In the genomic region with DNA sequence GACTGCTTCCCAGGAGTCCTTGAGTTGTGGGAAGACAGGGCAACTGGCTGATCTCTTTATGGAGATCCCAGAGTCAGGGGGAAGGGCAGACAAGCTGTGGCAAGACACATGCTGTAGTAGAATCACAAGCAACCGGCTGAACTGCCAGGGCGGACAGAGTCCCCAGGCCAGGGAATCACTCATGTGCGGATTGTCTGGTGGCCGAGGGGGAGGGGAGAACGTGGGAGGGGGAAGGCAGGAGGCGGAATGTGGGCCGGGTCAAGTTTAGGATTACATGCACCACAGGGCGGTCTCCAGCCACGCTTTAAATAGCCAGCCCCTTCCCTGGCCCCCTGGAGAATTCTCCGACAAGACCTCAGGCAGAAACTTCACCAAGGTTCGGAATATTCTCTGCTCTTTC, we compare ENCODE assay signal across 10 mouse cellular contexts. TPM values are rescaled to one million over a fixed set of nuclear protein-coding genes. Genes with fewer than 3 reads are reported as not detected.
DNase-seq lines count a peak whose midpoint lies in the region; ATAC-seq lines count a peak whose summit lies in the region.
"Had no signal": no experiment of that assay in that cellular context is flagged by ENCODE, and none has a peak within 500 bp of the region (broad histone marks: within the 10 kb centered on the region; RNA-seq: fewer than 3 reads in every experiment).

A gene (plus strand): TSS at position 274 of the 400 bp plus-strand sequence.

- no peaks in the 10 kb centered on the region for H3K36me3 ChIP-seq in embryonic facial prominence, embryonic 13.5 days
- H3K36me3 ChIP-seq in hindbrain, embryonic 13.5 days: no peaks in the 10 kb centered on the region
- H3K36me3 ChIP-seq in limb, embryonic 12.5 days: no peaks in the 10 kb centered on the region
- H3K36me3 ChIP-seq in neural tube, embryonic 15.5 days: no peaks in the 10 kb centered on the region

- H3K9me3 ChIP-seq in embryonic facial prominence, embryonic 13.5 days: no peaks in the 10 kb centered on the region
- H3K9me3 ChIP-seq in hindbrain, embryonic 13.5 days: no peaks in the 10 kb centered on the region
- no peaks in the 10 kb centered on the region for H3K9me3 ChIP-seq in limb, embryonic 12.5 days
- no peaks in the 10 kb centered on the region for H3K9me3 ChIP-seq in neural tube, embryonic 15.5 days (replicated peaks)
- H3K9me3 ChIP-seq: megakaryocyte, embryonic 14.5 days had no signal

- DNase-seq in left cerebral cortex, adult 18-20 months (ENCODE audit: low spot score in 2 of 2): no peak
- DNase-seq in left cerebral cortex, adult 9 months (ENCODE audit: low spot score in 2 of 2): no peak
- DNase-seq in cerebellum, adult 9-11 months: no peak
- no peak for DNase-seq in thymus, postnatal 4 days

- ATAC-seq in embryonic facial prominence, embryonic 13.5 days (ENCODE audit: insufficient number of reproducible peaks, insufficient read depth, low FRiP score, low TSS enrichment, low read depth): no peak
- no peak for ATAC-seq in hindbrain, embryonic 13.5 days (ENCODE audit: low FRiP score)
- peak; percentile 72; the same call in 1 of the 2 replicates for ATAC-seq in limb, embryonic 12.5 days (ENCODE audit: insufficient number of reproducible peaks, insufficient read depth, low FRiP score, low TSS enrichment, low read depth)
- no peak for ATAC-seq in neural tube, embryonic 15.5 days (ENCODE audit: low FRiP score)
- ATAC-seq: Patski had no signal

- under 1% methylated on average over 11 of the region's 11 CpGs for WGBS in embryonic facial prominence, embryonic 13.5 days
- 3% methylated on average over 11 of the region's 11 CpGs for WGBS in hindbrain, embryonic 13.5 days
- WGBS in limb, embryonic 12.5 days: 4% methylated on average over 11 of the region's 11 CpGs
- 5% methylated on average over 11 of the region's 11 CpGs for WGBS in neural tube, embryonic 15.5 days

- H3K27me3 ChIP-seq in embryonic facial prominence, embryonic 13.5 days: no peaks in the 10 kb centered on the region; the same call in 1 of the 2 replicates
- peaks cover 7% of the 10 kb centered on the region; the same call in 1 of the 2 replicates for H3K27me3 ChIP-seq in hindbrain, embryonic 13.5 days
- H3K27me3 ChIP-seq in limb, embryonic 12.5 days: peaks cover 3% of the 10 kb centered on the region; the same call in 1 of the 2 replicates
- no peaks in the 10 kb centered on the region for H3K27me3 ChIP-seq in neural tube, embryonic 15.5 days (replicated peaks)

- peaks cover 11% of the 10 kb centered on the region for H3K4me1 ChIP-seq in embryonic facial prominence, embryonic 13.5 days
- peaks cover 4% of the 10 kb centered on the region; the same call in 1 of the 2 replicates for H3K4me1 ChIP-seq in hindbrain, embryonic 13.5 days (replicated peaks)
- peaks cover 12% of the 10 kb centered on the region for H3K4me1 ChIP-seq in limb, embryonic 12.5 days (replicated peaks)
- H3K4me1 ChIP-seq in neural tube, embryonic 15.5 days: no peaks in the 10 kb centered on the region

- H3K9ac ChIP-seq in embryonic facial prominence, embryonic 13.5 days: no peak within 1 kb of the TSS
- H3K9ac ChIP-seq in hindbrain, embryonic 13.5 days: no peak within 1 kb of the TSS
- H3K9ac ChIP-seq in limb, embryonic 12.5 days (replicated peaks): no peak within 1 kb of the TSS
- no peak within 1 kb of the TSS for H3K9ac ChIP-seq in neural tube, embryonic 15.5 days (replicated peaks)

- no peak within 1 kb of the TSS for H3K27ac ChIP-seq in embryonic facial prominence, embryonic 13.5 days
- no peak within 1 kb of the TSS for H3K27ac ChIP-seq in hindbrain, embryonic 13.5 days
- no peak within 1 kb of the TSS for H3K27ac ChIP-seq in limb, embryonic 12.5 days
- H3K27ac ChIP-seq in neural tube, embryonic 15.5 days (replicated peaks): no peak within 1 kb of the TSS

- H3K4me2 ChIP-seq in embryonic facial prominence, embryonic 13.5 days: peak within 1 kb of the TSS; percentile 48
- H3K4me2 ChIP-seq in hindbrain, embryonic 13.5 days: 0 out of 2 replicates have a peak within 1 kb of the TSS, but pooled peaks have one; percentile 19
- H3K4me2 ChIP-seq in limb, embryonic 12.5 days: peak within 1 kb of the TSS; percentile 43
- H3K4me2 ChIP-seq in neural tube, embryonic 15.5 days: no peak within 1 kb of the TSS; the same call in 1 of the 2 replicates

- H3K4me3 ChIP-seq in embryonic facial prominence, embryonic 13.5 days: peak within 1 kb of the TSS; percentile 11; the same call in 1 of the 2 replicates
- no peak within 1 kb of the TSS for H3K4me3 ChIP-seq in hindbrain, embryonic 13.5 days
- peak within 1 kb of the TSS; percentile 18; the same call in 1 of the 2 replicates for H3K4me3 ChIP-seq in limb, embryonic 12.5 days (replicated peaks)
- H3K4me3 ChIP-seq in neural tube, embryonic 15.5 days (replicated peaks): no peak within 1 kb of the TSS
- H3K4me3 ChIP-seq: megakaryocyte, embryonic 14.5 days had no signal

RNA-seq across cellular contexts. Expression of the gene that starts here (rescaled TPM):
- 10 to 100 TPM; 26.2 to 32.4 TPM for total RNA-seq in left cerebral cortex, adult 18-20 months (2021)
- 1.6 and 1.9 TPM in 2 replicates for polyA plus RNA-seq in embryonic facial prominence, embryonic 13.5 days (2015; fragmentation: Nextera tagmentation; extraction: Ambion mirVana)
- polyA plus RNA-seq in hindbrain, embryonic 13.5 days (2015; fragmentation: Nextera tagmentation; extraction: Ambion mirVana): 35.8 and 36.9 TPM in 2 replicates
- polyA plus RNA-seq in limb, embryonic 12.5 days (2016; fragmentation: Nextera tagmentation; extraction: Ambion mirVana): 1.0 and 1.3 TPM in 2 replicates
- polyA plus RNA-seq in neural tube, embryonic 15.5 days (2015; fragmentation: Nextera tagmentation; extraction: Ambion mirVana): 34.4 and 41.0 TPM in 2 replicates
- polyA plus RNA-seq: Patski had no signal

Comparison
In these comparisons a context has a peak if more than half of its experiments do, and no peak if none do; other contexts are left out.
1. RNA of the gene that starts here (polyA plus RNA-seq): 34.4 to 41.0 TPM in neural tube, embryonic 15.5 days and 35.8 to 36.9 TPM in hindbrain, embryonic 13.5 days; 1.6 to 1.9 TPM in embryonic facial prominence, embryonic 13.5 days and 1.0 to 1.3 TPM in limb, embryonic 12.5 days; every median in the first group is over 10 times any median in the second.
2. H3K4me3 ChIP-seq: peak in embryonic facial prominence, embryonic 13.5 days (single experiment) and limb, embryonic 12.5 days (single experiment); none in hindbrain, embryonic 13.5 days (single experiment) and neural tube, embryonic 15.5 days (single experiment).